10 mouse cellular contexts compared by ENCODE assay signal in genomic region chr12:92246790-92247451, GRCm38 (mm10).
DNase-seq lines count a peak whose midpoint lies in the region; ATAC-seq lines count a peak whose summit lies in the region.
"Had no signal": no experiment of that assay in that cellular context is flagged by ENCODE, and none has a peak within 500 bp of the region (broad histone marks: within the 10 kb centered on the region; RNA-seq: fewer than 3 reads in every experiment).

No protein-coding gene starts in this region.

- H3K4me3 ChIP-seq in hindbrain, embryonic 11.5 days (ENCODE audit: low read depth, low read length), result no peak overlapping the region
- no peak overlapping the region for H3K4me3 ChIP-seq in hindbrain, embryonic 10.5 days
- H3K4me3 ChIP-seq in midbrain, embryonic 16.5 days (ENCODE audit: low read depth, low read length), result no peak overlapping the region

- H3K4me2 ChIP-seq in hindbrain, embryonic 11.5 days (replicated peaks; ENCODE audit: low read depth, low read length), result no peak overlapping the region
- H3K4me2 ChIP-seq in midbrain, embryonic 16.5 days (ENCODE audit: low read length), result no peak overlapping the region

- H3K27ac ChIP-seq in hindbrain, embryonic 11.5 days (ENCODE audit: low read depth, low read length), result no peak overlapping the region
- H3K27ac ChIP-seq in hindbrain, embryonic 10.5 days, result no peak overlapping the region
- H3K27ac ChIP-seq in midbrain, embryonic 16.5 days (ENCODE audit: low read length), result no peak overlapping the region

- no peaks in the 10 kb centered on the region for H3K27me3 ChIP-seq in hindbrain, embryonic 11.5 days (ENCODE audit: control insufficient read depth, insufficient read depth, low read length)
- H3K27me3 ChIP-seq in hindbrain, embryonic 10.5 days (ENCODE audit: insufficient read depth, poor library complexity, severe bottlenecking), result no peaks in the 10 kb centered on the region
- no peaks in the 10 kb centered on the region for H3K27me3 ChIP-seq in midbrain, embryonic 16.5 days (ENCODE audit: control insufficient read depth, insufficient read depth, low read depth, low read length)
- H3K27me3 ChIP-seq: CH12.LX had no signal

- peak; percentile 81 for ATAC-seq in hindbrain, embryonic 11.5 days (ENCODE audit: low FRiP score)
- peak; percentile 86 for ATAC-seq in midbrain, embryonic 16.5 days

- H3K9ac ChIP-seq in hindbrain, embryonic 11.5 days (ENCODE audit: low read depth, low read length), result no peak overlapping the region
- no peak overlapping the region for H3K9ac ChIP-seq in midbrain, embryonic 16.5 days (ENCODE audit: low read depth, low read length)

- 50% methylated on average over 6 of the region's 6 CpGs for WGBS in hindbrain, embryonic 11.5 days
- 56% methylated on average over 6 of the region's 6 CpGs for WGBS in hindbrain, embryonic 10.5 days
- whole genome bisulfite sequencing in midbrain, embryonic 16.5 days, result 15% methylated on average over 6 of the region's 6 CpGs

- H3K4me1 ChIP-seq in hindbrain, embryonic 11.5 days (replicated peaks; ENCODE audit: control insufficient read depth, insufficient read depth, low read length), result no peaks in the 10 kb centered on the region
- H3K4me1 ChIP-seq in hindbrain, embryonic 10.5 days (replicated peaks), result 0 out of 2 replicates have a peak, but pooled peaks cover 4% of the 10 kb centered on the region
- H3K4me1 ChIP-seq in midbrain, embryonic 16.5 days (ENCODE audit: control insufficient read depth, insufficient read depth, low read length), result peaks cover 2% of the 10 kb centered on the region; the same call in 1 of the 2 replicates

- H3K36me3 ChIP-seq in hindbrain, embryonic 11.5 days (ENCODE audit: control insufficient read depth, insufficient read depth, low read length), result no peaks in the 10 kb centered on the region
- H3K36me3 ChIP-seq in hindbrain, embryonic 10.5 days, result no peaks in the 10 kb centered on the region
- no peaks in the 10 kb centered on the region for H3K36me3 ChIP-seq in midbrain, embryonic 16.5 days (ENCODE audit: control insufficient read depth, insufficient read depth, low read length)

- DNase-seq in hindbrain, embryonic 11.5 days (ENCODE audit: low spot score), result peak; percentile 21
- DNase-seq in hindbrain, embryonic 10.5 days (ENCODE audit: low spot score), result no peak
- DNase-seq in embryo, embryonic 11 days, result peak; percentile 32
- peak; percentile 16 for DNase-seq in forelimb bud, embryonic 11.5 days (ENCODE audit: low read depth, low spot score)
- no peak for DNase-seq in left cerebral cortex, adult 8-10 months (ENCODE audit: low spot score in 2 of 2)
- DNase-seq in right cerebral cortex, postnatal 4 days, result no peak
- DNase-seq in urinary bladder, adult 2 months (ENCODE audit: low spot score), result no peak
- DNase-seq: lung, postnatal 10 days had no signal

- no peaks in the 10 kb centered on the region for H3K9me3 ChIP-seq in hindbrain, embryonic 11.5 days (ENCODE audit: control insufficient read depth, low read length)
- H3K9me3 ChIP-seq in hindbrain, embryonic 10.5 days, result no peaks in the 10 kb centered on the region
- no peaks in the 10 kb centered on the region for H3K9me3 ChIP-seq in midbrain, embryonic 16.5 days (replicated peaks; ENCODE audit: control insufficient read depth, low read length, poor library complexity, severe bottlenecking)

Comparison
In these comparisons a context has a peak if more than half of its experiments do, and no peak if none do; other contexts are left out.
1. DNase-seq: peak in hindbrain, embryonic 11.5 days (single experiment), embryo, embryonic 11 days (single experiment) and forelimb bud, embryonic 11.5 days (single experiment); none in hindbrain, embryonic 10.5 days (single experiment), left cerebral cortex, adult 8-10 months (0 of 2), right cerebral cortex, postnatal 4 days (single experiment) and urinary bladder, adult 2 months (single experiment).